Mouse (Mus musculus): ENCODE data around the gene Erv3. TPM values are rescaled to one million over a fixed set of nuclear protein-coding genes. Genes with fewer than 3 reads are reported as not detected.
A peak's percentile ranks its signal among the peaks of the same experiment; 100 is the strongest.

Erv3 gene
- polyA plus RNA-seq, 1 experiment from 2014 or later = 0.05 TPM

GRCm38 (mm10) chr2:131892534-131892933 lies 33.0 kb upstream of the Erv3 start:
- Histone ChIP-seq H3K27me3 (ENCODE audit: insufficient read depth, poor library complexity, severe bottlenecking) (no peaks in the 10 kb centered on the region), H3K36me3 (no peaks in the 10 kb centered on the region), H3K9me3 (no peaks in the 10 kb centered on the region), H3K4me1 (replicated peaks) (peaks cover 26% of the 10 kb centered on the region), H3K4me3 (no peak overlapping the region), H3K27ac (peak overlapping the region; percentile 25; the same call in 1 of the 2 replicates)
- DNase-seq (ENCODE audit: low spot score) = no peak
- 36% methylated on average over 5 of the region's 5 CpGs for WGBS

- 81% methylated on average over 7 of the region's 7 CpGs for WGBS
Measured at GRCm38 (mm10) chr2:131888233-131888632, 28.7 kb upstream of the Erv3 start.

GRCm38 (mm10) chr2:131886503-131887160 lies 27.1 kb upstream of the Erv3 start:
- Histone ChIP-seq H3K4me1 (replicated peaks) (peaks cover 32% of the 10 kb centered on the region), H3K27me3 (ENCODE audit: insufficient read depth, poor library complexity, severe bottlenecking) (no peaks in the 10 kb centered on the region), H3K27ac (no peak overlapping the region), H3K9me3 (no peaks in the 10 kb centered on the region), H3K36me3 (no peaks in the 10 kb centered on the region), H3K4me3 (no peak overlapping the region)
- DNase-seq (ENCODE audit: low spot score) = no peak
- WGBS = 89% methylated on average over 6 of the region's 6 CpGs

More at GRCm38 (mm10) chr2:131888233-131888632, 28.7 kb upstream of the Erv3 start:
- Histone ChIP-seq H3K27me3 (ENCODE audit: insufficient read depth, poor library complexity, severe bottlenecking) (no peaks in the 10 kb centered on the region), H3K4me3 (no peak overlapping the region), H3K36me3 (no peaks in the 10 kb centered on the region), H3K9me3 (no peaks in the 10 kb centered on the region), H3K4me1 (replicated peaks) (peaks cover 31% of the 10 kb centered on the region), H3K27ac (no peak overlapping the region)
- DNase-seq (ENCODE audit: low spot score) = no peak

- 65% methylated on average over 2 of the region's 2 CpGs for WGBS
- Histone ChIP-seq H3K27ac (peak overlapping the region; percentile 62; the same call in 1 of the 2 replicates), H3K9me3 (no peaks in the 10 kb centered on the region), H3K36me3 (no peaks in the 10 kb centered on the region), H3K4me1 (replicated peaks) (peaks cover 21% of the 10 kb centered on the region), H3K27me3 (ENCODE audit: insufficient read depth, poor library complexity, severe bottlenecking) (no peaks in the 10 kb centered on the region), H3K4me3 (no peak overlapping the region)
- DNase-seq (ENCODE audit: low spot score) = no peak
Measured at GRCm38 (mm10) chr2:131883136-131883535, 23.6 kb upstream of the Erv3 start.

- H3K36me3 ChIP-seq = no peaks in the 10 kb centered on the region
- no peak overlapping the region for H3K4me3 ChIP-seq
- H3K4me1 ChIP-seq (replicated peaks) = peaks cover 21% of the 10 kb centered on the region
- DNase-seq (ENCODE audit: low spot score) = no peak
- WGBS = 59% methylated on average over 4 of the region's 4 CpGs
- H3K27me3 ChIP-seq (ENCODE audit: insufficient read depth, poor library complexity, severe bottlenecking) = no peaks in the 10 kb centered on the region
- no peaks in the 10 kb centered on the region for H3K9me3 ChIP-seq
- no peak overlapping the region for H3K27ac ChIP-seq
Measured at GRCm38 (mm10) chr2:131881766-131882165, 22.2 kb upstream of the Erv3 start.

GRCm38 (mm10) chr2:131876551-131877265 lies 17.2 kb upstream of the Erv3 start:
- no peak overlapping the region for H3K4me3 ChIP-seq
- H3K36me3 ChIP-seq = no peaks in the 10 kb centered on the region
- H3K27me3 ChIP-seq (ENCODE audit: insufficient read depth, poor library complexity, severe bottlenecking) = no peaks in the 10 kb centered on the region
- H3K27ac ChIP-seq = no peak overlapping the region
- H3K9me3 ChIP-seq = 0 out of 2 replicates have a peak, but pooled peaks cover under 1% of the 10 kb centered on the region
- H3K4me1 ChIP-seq (replicated peaks) = 0 out of 2 replicates have a peak, but pooled peaks cover 2% of the 10 kb centered on the region
- DNase-seq (ENCODE audit: low spot score) = no peak
- WGBS = 95% methylated on average over 7 of the region's 7 CpGs

- 84% methylated on average over 1 of the region's 1 CpGs for WGBS
- Histone ChIP-seq H3K27ac (no peak overlapping the region), H3K27me3 (ENCODE audit: insufficient read depth, poor library complexity, severe bottlenecking) (no peaks in the 10 kb centered on the region), H3K4me3 (no peak overlapping the region), H3K9me3 (0 out of 2 replicates have a peak, but pooled peaks cover 3% of the 10 kb centered on the region), H3K36me3 (no peaks in the 10 kb centered on the region), H3K4me1 (replicated peaks) (no peaks in the 10 kb centered on the region)
- DNase-seq (ENCODE audit: low spot score) = no peak
Measured at GRCm38 (mm10) chr2:131873376-131873775, 13.8 kb upstream of the Erv3 start.

GRCm38 (mm10) chr2:131868983-131869382 lies 9.4 kb upstream of the Erv3 start:
- H3K4me1 ChIP-seq (replicated peaks) = peaks cover 10% of the 10 kb centered on the region; the same call in 1 of the 2 replicates
- H3K9me3 ChIP-seq = 0 out of 2 replicates have a peak, but pooled peaks cover 3% of the 10 kb centered on the region
- no peak for DNase-seq (ENCODE audit: low spot score)
- H3K36me3 ChIP-seq = no peaks in the 10 kb centered on the region
- 91% methylated on average over 5 of the region's 5 CpGs for WGBS
- no peak overlapping the region for H3K27ac ChIP-seq
- no peak overlapping the region for H3K4me3 ChIP-seq
- no peaks in the 10 kb centered on the region for H3K27me3 ChIP-seq (ENCODE audit: insufficient read depth, poor library complexity, severe bottlenecking)

GRCm38 (mm10) chr2:131866676-131867075 lies 7.1 kb upstream of the Erv3 start:
- 0 out of 2 replicates have a peak, but pooled peaks cover 2% of the 10 kb centered on the region for H3K9me3 ChIP-seq
- DNase-seq (ENCODE audit: low spot score) = no peak
- no peaks in the 10 kb centered on the region for H3K27me3 ChIP-seq (ENCODE audit: insufficient read depth, poor library complexity, severe bottlenecking)
- H3K27ac ChIP-seq = no peak overlapping the region
- H3K4me1 ChIP-seq (replicated peaks) = peaks cover 28% of the 10 kb centered on the region
- no peaks in the 10 kb centered on the region for H3K36me3 ChIP-seq
- H3K4me3 ChIP-seq = no peak overlapping the region

- WGBS = 89% methylated on average over 2 of the region's 2 CpGs
- Histone ChIP-seq H3K36me3 (no peaks in the 10 kb centered on the region), H3K27me3 (ENCODE audit: insufficient read depth, poor library complexity, severe bottlenecking) (no peaks in the 10 kb centered on the region), H3K4me3 (no peak overlapping the region), H3K27ac (no peak overlapping the region), H3K4me1 (replicated peaks) (peaks cover 28% of the 10 kb centered on the region), H3K9me3 (no peaks in the 10 kb centered on the region)
- DNase-seq (ENCODE audit: low spot score) = no peak
Measured at GRCm38 (mm10) chr2:131864262-131864796, 4.8 kb upstream of the Erv3 start.

GRCm38 (mm10) chr2:131863472-131863871 lies 3.9 kb upstream of the Erv3 start:
- Histone ChIP-seq H3K27me3 (ENCODE audit: insufficient read depth, poor library complexity, severe bottlenecking) (no peaks in the 10 kb centered on the region), H3K4me3 (no peak overlapping the region), H3K27ac (peak overlapping the region; percentile 35; the same call in 1 of the 2 replicates), H3K4me1 (replicated peaks) (peaks cover 29% of the 10 kb centered on the region), H3K9me3 (no peaks in the 10 kb centered on the region), H3K36me3 (no peaks in the 10 kb centered on the region)
- WGBS = 79% methylated on average over 3 of the region's 3 CpGs
- DNase-seq (ENCODE audit: low spot score) = no peak

- peaks cover 32% of the 10 kb centered on the region for H3K4me1 ChIP-seq (replicated peaks)
- H3K9me3 ChIP-seq = no peaks in the 10 kb centered on the region
- H3K4me3 ChIP-seq = no peak overlapping the region
- H3K27me3 ChIP-seq (ENCODE audit: insufficient read depth, poor library complexity, severe bottlenecking) = no peaks in the 10 kb centered on the region
- DNase-seq (ENCODE audit: low spot score) = peak; percentile 20
- peak overlapping the region; percentile 64; the same call in 1 of the 2 replicates for H3K27ac ChIP-seq
- WGBS = 55% methylated on average over 3 of the region's 3 CpGs
- H3K36me3 ChIP-seq = no peaks in the 10 kb centered on the region
Measured at GRCm38 (mm10) chr2:131862617-131863275, 3.2 kb upstream of the Erv3 start.
